Mouse (Mus musculus) layer of hippocampus, adult 2 months (tissue): ENCODE results near the gene Fgf4. TPM values are rescaled to one million over a fixed set of nuclear protein-coding genes. Genes with fewer than 3 reads are reported as not detected.

Experiments
- DNase-seq, 2 experiments: peaks; one replicate each; pipeline ENCODE4 v3.0.0; 2022; ENCODE audit warnings: low spot score in 2 of 2
- H3K27ac ChIP-seq: fragments of 200-600 bp; 2 replicates; pipeline ENCODE4 v1.8.1; 2022
- H3K4me3 ChIP-seq: fragments of 200-600 bp; 2 replicates; pipeline ENCODE4 v1.8.1; 2022; ENCODE audit warnings: mild to moderate bottlenecking
- CTCF ChIP-seq: fragments of 200-600 bp; conservative IDR thresholded peaks from 2 replicates; pipeline ENCODE4 v1.8.1; 2022; ENCODE audit warnings: antibody characterized with exemption, mild to moderate bottlenecking, moderate library complexity
- total RNA-seq, 2 experiments: library from RNA; stranded (reverse); gene quantifications; 2 replicates each; pipeline ENCODE4 v1.2.3; 2021

The Fgf4 gene
- total RNA-seq, 2 experiments from 2014 or later, result not detected

- DNase-seq, result no peak
- H3K4me3 ChIP-seq, result no peak overlapping the region
- TF ChIP-seq CTCF, result no peak
- no peak overlapping the region for H3K27ac ChIP-seq
Observed at GRCm38 (mm10) chr7:144857158-144857557, 10.0 kb downstream of the Fgf4 start.

GRCm38 (mm10) chr7:144857826-144858342, 10.7 kb downstream of the Fgf4 start:
- no peak overlapping the region for H3K4me3 ChIP-seq
- DNase-seq, result no peak
- no peak for TF ChIP-seq CTCF
- H3K27ac ChIP-seq, result no peak overlapping the region

DNA sequence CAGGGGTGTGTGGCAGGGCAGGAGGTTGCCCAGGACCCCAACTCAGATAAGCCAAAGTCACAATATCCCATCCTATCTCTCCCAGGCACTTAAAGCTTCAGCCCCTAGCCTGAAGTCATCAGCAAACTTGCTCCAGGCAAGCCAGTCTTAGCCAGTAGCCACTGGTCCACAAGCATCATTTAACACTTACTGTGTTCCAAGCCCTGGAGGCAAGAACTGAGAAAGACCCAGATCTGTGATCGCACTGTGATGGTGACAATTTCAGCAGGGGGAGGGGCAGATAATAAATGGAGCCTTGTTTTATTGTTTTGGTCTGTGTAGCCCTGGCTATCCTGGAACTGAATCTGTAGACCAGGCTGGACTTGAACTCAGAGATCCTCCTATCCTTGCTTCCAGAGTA, 11.5 kb downstream of the Fgf4 start:
- TF ChIP-seq CTCF, result no peak
- DNase-seq, result no peak
- no peak overlapping the region for H3K4me3 ChIP-seq
- H3K27ac ChIP-seq, result no peak overlapping the region

GRCm38 (mm10) chr7:144861056-144861768, 14.0 kb downstream of the Fgf4 start:
- no peak for DNase-seq
- Histone ChIP-seq H3K27ac (no peak overlapping the region), H3K4me3 (no peak overlapping the region)
- no peak for TF ChIP-seq CTCF

DNA sequence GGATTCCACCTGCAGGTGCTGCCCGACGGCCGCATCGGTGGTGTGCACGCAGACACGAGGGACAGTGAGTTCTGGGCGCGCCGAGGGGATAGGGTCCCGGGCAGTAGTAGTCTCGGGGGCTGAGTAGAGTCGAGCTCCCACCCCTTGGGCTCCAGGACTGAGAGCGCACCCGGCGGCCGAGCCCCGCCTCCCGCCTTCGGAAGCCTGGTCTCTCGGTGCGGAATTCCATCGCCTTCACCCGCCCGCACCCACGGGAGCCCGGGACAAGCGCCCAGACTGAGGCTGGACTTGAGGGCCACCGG, 14.6 kb downstream of the Fgf4 start:
- no peak overlapping the region for H3K27ac ChIP-seq
- H3K4me3 ChIP-seq, result no peak overlapping the region
- no peak for TF ChIP-seq CTCF
- no peak for DNase-seq

DNA sequence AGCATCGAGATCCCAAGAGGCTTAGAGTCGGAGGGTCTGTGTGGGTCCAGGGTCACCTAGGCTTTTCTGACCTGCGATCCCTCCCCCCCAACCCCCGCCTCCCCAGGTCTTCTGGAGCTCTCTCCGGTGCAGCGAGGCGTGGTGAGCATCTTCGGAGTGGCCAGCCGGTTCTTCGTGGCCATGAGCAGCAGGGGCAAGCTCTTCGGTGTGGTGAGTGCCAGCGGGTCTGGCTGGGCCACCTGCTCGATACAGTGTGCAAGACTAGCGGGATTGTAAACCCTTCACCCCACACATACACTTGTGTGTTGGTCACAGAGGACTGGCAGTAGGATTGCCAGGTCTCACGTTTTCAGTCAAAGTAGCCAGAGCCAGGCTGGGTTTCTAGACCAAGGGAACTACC, 15.0 kb downstream of the Fgf4 start:
- H3K4me3 ChIP-seq, result no peak overlapping the region
- TF ChIP-seq CTCF, result no peak

DNA sequence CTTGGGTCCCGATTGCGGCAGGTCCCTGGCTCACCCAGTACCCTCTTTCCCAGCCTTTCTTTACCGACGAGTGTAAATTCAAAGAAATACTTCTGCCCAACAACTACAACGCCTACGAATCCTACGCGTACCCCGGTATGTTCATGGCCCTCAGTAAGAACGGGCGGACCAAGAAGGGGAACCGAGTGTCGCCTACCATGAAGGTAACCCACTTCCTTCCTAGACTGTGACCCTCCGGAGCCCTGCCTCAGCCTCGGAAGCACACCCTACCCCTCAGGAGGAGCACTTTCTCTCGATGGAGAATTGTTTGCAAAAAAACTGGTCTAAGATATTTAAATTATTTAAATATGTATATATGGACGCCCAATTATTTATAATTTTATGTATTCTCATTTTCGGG, 15.5 kb downstream of the Fgf4 start:
- no peak overlapping the region for H3K4me3 ChIP-seq
- TF ChIP-seq CTCF, result no peak
- no peak overlapping the region for H3K27ac ChIP-seq
- no peak for DNase-seq

More for the DNA sequence above, 15.0 kb downstream of the Fgf4 start:
- DNase-seq, result no peak
- no peak overlapping the region for H3K27ac ChIP-seq

GRCm38 (mm10) chr7:144863196-144863595, 16.0 kb downstream of the Fgf4 start:
- DNase-seq, result no peak
- TF ChIP-seq CTCF, result no peak
- no peak overlapping the region for H3K27ac ChIP-seq
- no peak overlapping the region for H3K4me3 ChIP-seq

- no peak for DNase-seq
- Histone ChIP-seq H3K4me3 (no peak overlapping the region), H3K27ac (no peak overlapping the region)
- no peak for TF ChIP-seq CTCF
Observed at GRCm38 (mm10) chr7:144864160-144864670, 17.0 kb downstream of the Fgf4 start.

GRCm38 (mm10) chr7:144867161-144867560, 20.0 kb downstream of the Fgf4 start:
- DNase-seq, result no peak
- Histone ChIP-seq H3K27ac (no peak overlapping the region), H3K4me3 (no peak overlapping the region)
- no peak for TF ChIP-seq CTCF

GRCm38 (mm10) chr7:144867602-144868001, 20.4 kb downstream of the Fgf4 start:
- TF ChIP-seq CTCF, result no peak
- DNase-seq, result no peak
- Histone ChIP-seq H3K27ac (no peak overlapping the region), H3K4me3 (no peak overlapping the region)

- no peak for DNase-seq
- Histone ChIP-seq H3K27ac (no peak overlapping the region), H3K4me3 (no peak overlapping the region)
- no peak for TF ChIP-seq CTCF
Observed at GRCm38 (mm10) chr7:144872420-144872819, 25.3 kb downstream of the Fgf4 start.

DNA sequence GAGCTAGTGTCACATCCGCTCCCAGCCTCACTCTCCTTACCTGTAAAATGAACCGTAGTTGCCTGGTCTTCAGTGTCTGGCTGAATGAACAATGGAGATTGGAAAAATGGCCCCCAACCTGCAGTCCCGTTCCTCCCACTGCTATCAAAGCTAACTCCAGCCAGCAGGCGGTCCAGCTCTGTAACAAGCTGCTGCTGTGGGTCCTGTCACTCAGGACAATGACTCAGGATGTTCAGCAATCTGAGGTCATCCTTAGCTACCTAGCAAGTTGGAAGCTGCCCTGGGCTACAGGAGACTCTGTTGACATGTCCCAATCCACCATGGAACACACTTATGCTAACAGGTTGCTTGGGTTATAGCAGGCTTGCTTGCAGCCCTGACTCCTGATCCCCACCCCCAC, 26.0 kb downstream of the Fgf4 start:
- H3K27ac ChIP-seq, result no peak overlapping the region
- no peak overlapping the region for H3K4me3 ChIP-seq
- no peak for TF ChIP-seq CTCF
- DNase-seq, result no peak

DNA sequence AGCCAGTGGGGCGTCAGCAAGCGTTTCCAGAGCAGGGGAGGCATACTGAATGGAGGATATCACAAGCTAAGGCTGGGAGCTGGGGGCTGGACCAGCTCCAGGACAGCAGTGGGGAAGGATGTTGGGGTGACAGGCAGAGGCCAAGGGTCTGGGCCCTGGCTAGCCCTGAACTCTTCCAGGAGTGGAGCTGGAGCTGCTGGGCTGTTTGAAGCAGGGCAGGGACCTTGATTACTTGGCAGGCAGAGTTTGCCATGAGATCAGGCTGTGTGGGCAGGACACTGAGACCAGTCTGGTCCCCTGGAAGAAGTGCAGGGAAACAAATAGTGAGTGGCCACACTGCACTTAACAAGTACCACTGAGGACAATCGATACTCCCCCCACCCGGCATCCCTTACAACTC, 27.1 kb downstream of the Fgf4 start:
- H3K27ac ChIP-seq, result no peak overlapping the region
- no peak overlapping the region for H3K4me3 ChIP-seq
- TF ChIP-seq CTCF, result no peak
- no peak for DNase-seq
